Mouse (Mus musculus) liver, adult 2 months (tissue): ENCODE measurements around the gene Ccdc71. TPM values are rescaled to one million over a fixed set of nuclear protein-coding genes. Genes with fewer than 3 reads are reported as not detected.

ENCODE experiments used
- DNase-seq: peaks from one replicate; pipeline ENCODE4 v3.0.0-alpha.2; 2011; ENCODE audit warnings: low read depth, low spot score; ENCODE audit errors: extremely low read depth
- H3K27ac ChIP-seq: fragments of 200-500 bp; replicated peaks from 2 replicates; pipeline ENCODE4 v1.5.1; 2012; ENCODE audit warnings: low read depth, mild to moderate bottlenecking, control low read depth, inconsistent platforms, low read length; ENCODE audit not compliant: insufficient read depth
- H3K27me3 ChIP-seq: fragments of 200-500 bp; 2 replicates; pipeline ENCODE4 v1.6.1; 2012; ENCODE audit warnings: mild to moderate bottlenecking, moderate library complexity, low read length, inconsistent platforms; ENCODE audit not compliant: control insufficient read depth, insufficient read depth
- H3K36me3 ChIP-seq: fragments of 200-500 bp; 2 replicates; pipeline ENCODE4 v1.6.1; 2012; ENCODE audit warnings: low read length, inconsistent platforms; ENCODE audit not compliant: control insufficient read depth, insufficient read depth
- H3K4me1 ChIP-seq: fragments of 200-500 bp; 2 replicates; pipeline ENCODE4 v1.6.1; 2011; ENCODE audit warnings: low read length; ENCODE audit not compliant: control insufficient read depth, insufficient read depth
- H3K4me3 ChIP-seq: fragments of 200-500 bp; 2 replicates; pipeline ENCODE4 v1.5.1; 2011; ENCODE audit warnings: low read depth, mild to moderate bottlenecking, control low read depth, low read length, moderate library complexity; ENCODE audit not compliant: insufficient read depth
- H3K79me2 ChIP-seq: fragments of 200-500 bp; 2 replicates; pipeline ENCODE4 v1.6.1; 2012; ENCODE audit warnings: inconsistent platforms, mild to moderate bottlenecking, low read length, moderate library complexity; ENCODE audit not compliant: control insufficient read depth, insufficient read depth
- H3K9ac ChIP-seq: fragments of 200-500 bp; 2 replicates; pipeline ENCODE4 v1.6.1; 2012; ENCODE audit warnings: low read depth, mild to moderate bottlenecking, control low read depth, inconsistent platforms, low read length
- CTCF ChIP-seq: fragments of 200-500 bp; IDR thresholded peaks from 2 replicates; pipeline ENCODE4 v1.5.1; 2011; ENCODE audit warnings: low read depth, low read length, control low read depth
- POLR2A ChIP-seq: fragments of 200-500 bp; IDR thresholded peaks from 2 replicates; pipeline ENCODE4 v1.6.1; 2011; ENCODE audit warnings: low read length, control low read depth; ENCODE audit not compliant: insufficient read depth; ENCODE audit errors: extremely low read depth
- WGBS: fragments of 180-500 bp; shearing (Covaris S2); methylation state at CpG from one replicate; pipeline ENCODE4 v1.1.7; 2018; 5-methylcytosine and 5-hydroxymethylcytosine counted together
- polyA plus RNA-seq: library from polyadenylated mRNA; depleted of rRNA; stranded (reverse); fragments of >200 nt; gene quantifications from 2 replicates; pipeline ENCODE4 v1.2.3, GENCODE M21; 2012
- total RNA-seq: library from RNA; depleted of rRNA; stranded (reverse); fragments of >200 nt; gene quantifications from 2 replicates; pipeline ENCODE4 v1.2.3, GENCODE M21; 2014

Gene Ccdc71
- total and polyA plus RNA-seq, 2 experiments, result 5.6 to 13.2 TPM

- no peak for DNase-seq
- 86% methylated on average over 21 of the region's 21 CpGs for WGBS
- no peaks in the 10 kb centered on the region for H3K36me3 ChIP-seq
- H3K27ac ChIP-seq, result no peak overlapping the region
- H3K4me3 ChIP-seq, result no peak overlapping the region
- H3K4me1 ChIP-seq, result no peaks in the 10 kb centered on the region
- TF ChIP-seq POLR2A, result no peak
- TF ChIP-seq CTCF, result no peak
- no peaks in the 10 kb centered on the region for H3K79me2 ChIP-seq
- no peak overlapping the region for H3K9ac ChIP-seq
- H3K27me3 ChIP-seq, result no peaks in the 10 kb centered on the region
Measured at GRCm38 (mm10) chr9:108450292-108451169, 9.8 kb upstream of the Ccdc71 start.

DNA sequence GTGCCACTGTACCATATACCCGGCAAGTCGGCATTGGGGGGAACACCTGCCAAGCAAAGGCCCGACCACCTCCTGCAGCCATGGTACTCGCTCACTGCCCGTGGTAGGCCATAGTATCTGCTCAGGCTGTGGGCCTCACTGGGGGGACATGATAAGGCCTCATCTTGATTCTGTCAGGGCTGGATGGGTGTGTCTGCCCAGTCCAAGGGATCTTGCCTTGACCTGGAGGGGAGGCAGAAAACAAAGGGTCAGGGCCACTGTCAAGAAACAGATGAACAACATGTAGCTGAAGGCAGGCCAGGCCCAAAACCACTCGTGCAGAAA, 9.2 kb upstream of the Ccdc71 start:
- no peak for TF ChIP-seq POLR2A
- no peak for TF ChIP-seq CTCF
- WGBS, result 92% methylated on average over 6 of the region's 6 CpGs
- H3K27me3 ChIP-seq, result no peaks in the 10 kb centered on the region
- H3K4me3 ChIP-seq, result no peak overlapping the region
- no peak overlapping the region for H3K9ac ChIP-seq
- DNase-seq, result no peak
- no peaks in the 10 kb centered on the region for H3K4me1 ChIP-seq
- no peaks in the 10 kb centered on the region for H3K79me2 ChIP-seq
- no peaks in the 10 kb centered on the region for H3K36me3 ChIP-seq
- no peak overlapping the region for H3K27ac ChIP-seq

GRCm38 (mm10) chr9:108451519-108452160, 8.7 kb upstream of the Ccdc71 start:
- Histone ChIP-seq H3K36me3 (no peaks in the 10 kb centered on the region), H3K4me1 (no peaks in the 10 kb centered on the region), H3K9ac (no peak overlapping the region), H3K27ac (no peak overlapping the region), H3K79me2 (no peaks in the 10 kb centered on the region), H3K4me3 (no peak overlapping the region), H3K27me3 (no peaks in the 10 kb centered on the region)
- no peak for TF ChIP-seq CTCF
- TF ChIP-seq POLR2A, result no peak
- WGBS, result 84% methylated on average over 6 of the region's 6 CpGs
- no peak for DNase-seq

- DNase-seq, result peak; percentile 43
- WGBS, result 6% methylated on average over 40 of the region's 40 CpGs
- Histone ChIP-seq H3K4me1 (no peaks in the 10 kb centered on the region), H3K9ac (peak overlapping the region; percentile 20), H3K27ac (no peak overlapping the region), H3K36me3 (no peaks in the 10 kb centered on the region), H3K4me3 (peak overlapping the region; percentile 54), H3K27me3 (no peaks in the 10 kb centered on the region), H3K79me2 (no peaks in the 10 kb centered on the region)
- TF ChIP-seq POLR2A, result no peak
- TF ChIP-seq CTCF, result peak; percentile 86
Measured at GRCm38 (mm10) chr9:108452291-108452906, 7.9 kb upstream of the Ccdc71 start.

DNA sequence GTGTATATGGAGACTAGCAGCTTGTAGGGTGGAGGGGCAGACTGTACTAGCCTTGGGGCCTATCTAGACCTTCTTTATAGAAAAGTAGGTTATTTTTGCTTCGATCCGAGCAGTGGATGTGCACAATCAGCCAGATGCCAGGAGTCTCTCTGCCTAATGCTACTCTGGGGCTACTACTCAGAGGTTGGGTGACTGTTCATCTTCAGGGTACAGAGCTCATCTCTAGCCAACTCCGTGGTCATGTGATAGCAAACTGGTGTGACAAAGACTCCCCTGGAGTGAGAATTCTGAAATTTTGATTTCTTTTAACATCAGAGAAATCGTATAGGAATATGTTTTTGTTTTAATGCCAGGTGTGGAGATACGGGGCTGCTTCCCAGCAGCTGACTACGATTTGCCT, 7.4 kb upstream of the Ccdc71 start:
- no peaks in the 10 kb centered on the region for H3K36me3 ChIP-seq
- no peaks in the 10 kb centered on the region for H3K4me1 ChIP-seq
- 61% methylated on average over 6 of the region's 6 CpGs for WGBS
- no peak overlapping the region for H3K4me3 ChIP-seq
- no peaks in the 10 kb centered on the region for H3K27me3 ChIP-seq
- no peak for DNase-seq
- no peaks in the 10 kb centered on the region for H3K79me2 ChIP-seq
- no peak overlapping the region for H3K27ac ChIP-seq
- TF ChIP-seq CTCF, result no peak
- TF ChIP-seq POLR2A, result no peak
- H3K9ac ChIP-seq, result no peak overlapping the region

GRCm38 (mm10) chr9:108453458-108453857, 6.9 kb upstream of the Ccdc71 start:
- no peak overlapping the region for H3K4me3 ChIP-seq
- TF ChIP-seq CTCF (no peak), POLR2A (no peak)
- H3K36me3 ChIP-seq, result no peaks in the 10 kb centered on the region
- WGBS, result 85% methylated on average over 4 of the region's 4 CpGs
- H3K4me1 ChIP-seq, result no peaks in the 10 kb centered on the region
- no peak overlapping the region for H3K9ac ChIP-seq
- H3K27ac ChIP-seq, result no peak overlapping the region
- H3K27me3 ChIP-seq, result no peaks in the 10 kb centered on the region
- DNase-seq, result no peak
- no peaks in the 10 kb centered on the region for H3K79me2 ChIP-seq
